Mouse (Mus musculus) heart, adult 2 months (tissue): ENCODE measurements around the gene Washc2.

Experiments used
- CTCF ChIP-seq: fragments of 200-600 bp; IDR thresholded peaks from 2 replicates; pipeline ENCODE4 v1.8.1; 2022; ENCODE audit warnings: antibody characterized with exemption, mild to moderate bottlenecking, moderate library complexity
- POLR2A ChIP-seq: fragments of 200-500 bp; IDR thresholded peaks from 2 replicates; pipeline ENCODE4 v1.6.1; 2011; ENCODE audit warnings: mild to moderate bottlenecking, low read depth, low read length, control low read depth; ENCODE audit not compliant: insufficient read depth

- TF ChIP-seq POLR2A (no peak), CTCF (no peak)
These were observed 75.4 kb downstream of the Washc2 start for GRCm38 (mm10) chr6:116283280-116283679.
